Mouse (Mus musculus): ENCODE measurements around the gene Tmem128. TPM values are rescaled to one million over a fixed set of nuclear protein-coding genes. Genes with fewer than 3 reads are reported as not detected.

Gene Tmem128
- total RNA-seq (2015; ENCODE audit: low replicate concordance) (39.3 and 63.3 TPM in 2 replicates), total RNA-seq (2017; ENCODE audit: low replicate concordance) (16.0 and 16.2 TPM in 2 replicates)

- ATAC-seq (replicated peaks; ENCODE audit: low FRiP score, poor library complexity, severe bottlenecking): peak; percentile 97
Observed at GRCm38 (mm10) chr5:38260107-38260682, at the start of gene Tmem128. Gene Tmem128 (plus strand): TSS chr5:38260185.

- ATAC-seq (replicated peaks; ENCODE audit: low FRiP score, poor library complexity, severe bottlenecking): no peak
Observed at GRCm38 (mm10) chr5:38211691-38212090, 48.3 kb upstream of the Tmem128 start.

GRCm38 (mm10) chr5:38213009-38213408 lies 47.0 kb upstream of the Tmem128 start:
- no peak for ATAC-seq (replicated peaks; ENCODE audit: low FRiP score, poor library complexity, severe bottlenecking)

GRCm38 (mm10) chr5:38219771-38220307 lies 40.1 kb upstream of the Tmem128 start:
- ATAC-seq (replicated peaks; ENCODE audit: low FRiP score, poor library complexity, severe bottlenecking): peak; percentile 41

GRCm38 (mm10) chr5:38220328-38220912 lies 39.6 kb upstream of the Tmem128 start, which contains the start of the genes Zbtb49 and Lyar:
Gene Zbtb49 (minus strand): TSS chr5:38220457.
Gene Lyar (plus strand): TSS chr5:38220470.
- ATAC-seq (replicated peaks; ENCODE audit: low FRiP score, poor library complexity, severe bottlenecking): peak; percentile 92

GRCm38 (mm10) chr5:38235422-38235821 lies 24.6 kb upstream of the Tmem128 start:
- peak; percentile 60; the same call in 1 of the 2 replicates for ATAC-seq (replicated peaks; ENCODE audit: low FRiP score, poor library complexity, severe bottlenecking)

- ATAC-seq (replicated peaks; ENCODE audit: low FRiP score, poor library complexity, severe bottlenecking): no peak
Observed at GRCm38 (mm10) chr5:38236627-38237026, 23.4 kb upstream of the Tmem128 start.

- ATAC-seq (replicated peaks; ENCODE audit: low FRiP score, poor library complexity, severe bottlenecking): no peak
Observed at GRCm38 (mm10) chr5:38240727-38241472, 19.1 kb upstream of the Tmem128 start.

- no peak for ATAC-seq (replicated peaks; ENCODE audit: low FRiP score, poor library complexity, severe bottlenecking)
Observed at GRCm38 (mm10) chr5:38241473-38241834, 18.5 kb upstream of the Tmem128 start.

GRCm38 (mm10) chr5:38241966-38242365 lies 18.0 kb upstream of the Tmem128 start:
- no peak for ATAC-seq (replicated peaks; ENCODE audit: low FRiP score, poor library complexity, severe bottlenecking)

- ATAC-seq (replicated peaks; ENCODE audit: low FRiP score, poor library complexity, severe bottlenecking): no peak
Observed at GRCm38 (mm10) chr5:38255195-38255594, 4.8 kb upstream of the Tmem128 start.

GRCm38 (mm10) chr5:38255644-38256043 lies 4.3 kb upstream of the Tmem128 start:
- no peak for ATAC-seq (replicated peaks; ENCODE audit: low FRiP score, poor library complexity, severe bottlenecking)

- no peak for ATAC-seq (replicated peaks; ENCODE audit: low FRiP score, poor library complexity, severe bottlenecking)
Observed at GRCm38 (mm10) chr5:38256551-38256950, 3.4 kb upstream of the Tmem128 start.

GRCm38 (mm10) chr5:38258034-38258772 lies 1.8 kb upstream of the Tmem128 start:
- ATAC-seq (replicated peaks; ENCODE audit: low FRiP score, poor library complexity, severe bottlenecking): no peak

GRCm38 (mm10) chr5:38258773-38259146 lies 1.2 kb upstream of the Tmem128 start:
- ATAC-seq (replicated peaks; ENCODE audit: low FRiP score, poor library complexity, severe bottlenecking): no peak

GRCm38 (mm10) chr5:38259455-38260106 lies 404 bp upstream of the Tmem128 start:
- no peak for ATAC-seq (replicated peaks; ENCODE audit: low FRiP score, poor library complexity, severe bottlenecking)

GRCm38 (mm10) chr5:38270942-38271341 lies 11.0 kb downstream of the Tmem128 start:
- ATAC-seq (replicated peaks; ENCODE audit: low FRiP score, poor library complexity, severe bottlenecking): no peak

GRCm38 (mm10) chr5:38273831-38274230 lies 13.8 kb downstream of the Tmem128 start:
- no peak for ATAC-seq (replicated peaks; ENCODE audit: low FRiP score, poor library complexity, severe bottlenecking)

- ATAC-seq (replicated peaks; ENCODE audit: low FRiP score, poor library complexity, severe bottlenecking): no peak
Observed at GRCm38 (mm10) chr5:38275771-38276170, 15.8 kb downstream of the Tmem128 start, which contains the start of gene Otop1. Gene Otop1 (plus strand): TSS chr5:38275972.
